Mouse (Mus musculus): Measurements from ENCODE around the gene Epha7.

The Epha7 gene

DNA sequence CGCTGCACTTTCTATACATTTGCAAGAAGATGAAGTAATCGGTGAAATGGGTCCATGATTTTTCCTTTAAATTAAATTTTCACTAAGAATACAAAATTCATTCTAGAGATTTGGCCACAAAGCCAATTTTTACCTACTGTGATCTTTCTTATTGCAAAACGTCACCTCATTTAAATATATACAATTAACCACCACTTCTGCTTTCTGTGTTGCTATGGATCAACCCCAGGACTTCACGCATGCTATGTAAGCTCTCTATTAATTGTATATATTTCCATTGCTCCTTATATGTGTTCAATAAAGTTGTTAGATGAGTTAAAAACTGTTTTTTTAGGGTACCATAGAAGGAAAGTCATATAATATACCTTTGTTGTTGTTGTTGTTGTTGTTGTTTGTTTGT is 86.4 kb downstream of the Epha7 start:
- DNase-seq (ENCODE audit: extremely low read depth, low read depth, low spot score): no peak

DNA sequence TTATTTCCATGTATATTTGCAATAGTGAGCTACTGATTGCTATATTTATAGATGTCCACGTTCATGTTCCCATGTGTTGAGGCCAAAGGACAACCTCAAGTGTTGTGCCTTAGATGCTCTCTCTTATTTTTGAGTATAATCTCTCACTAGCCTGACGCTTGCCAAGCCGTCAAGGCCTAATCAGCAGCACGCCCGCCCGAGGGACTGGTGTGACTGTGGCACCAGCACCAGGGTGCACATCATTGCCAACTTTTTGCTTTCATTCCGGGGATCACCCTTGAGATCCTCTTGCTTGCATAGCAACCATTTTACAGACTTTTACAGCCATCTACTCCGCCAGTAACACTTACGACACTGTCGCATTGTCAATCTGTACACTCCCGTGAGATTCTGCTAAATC is 86.9 kb downstream of the Epha7 start:
- no peak for DNase-seq (ENCODE audit: extremely low read depth, low read depth, low spot score)

- no peak for DNase-seq (ENCODE audit: extremely low read depth, low read depth, low spot score)
Observed at GRCm38 (mm10) chr4:28901496-28901895, 88.6 kb downstream of the Epha7 start.

DNA sequence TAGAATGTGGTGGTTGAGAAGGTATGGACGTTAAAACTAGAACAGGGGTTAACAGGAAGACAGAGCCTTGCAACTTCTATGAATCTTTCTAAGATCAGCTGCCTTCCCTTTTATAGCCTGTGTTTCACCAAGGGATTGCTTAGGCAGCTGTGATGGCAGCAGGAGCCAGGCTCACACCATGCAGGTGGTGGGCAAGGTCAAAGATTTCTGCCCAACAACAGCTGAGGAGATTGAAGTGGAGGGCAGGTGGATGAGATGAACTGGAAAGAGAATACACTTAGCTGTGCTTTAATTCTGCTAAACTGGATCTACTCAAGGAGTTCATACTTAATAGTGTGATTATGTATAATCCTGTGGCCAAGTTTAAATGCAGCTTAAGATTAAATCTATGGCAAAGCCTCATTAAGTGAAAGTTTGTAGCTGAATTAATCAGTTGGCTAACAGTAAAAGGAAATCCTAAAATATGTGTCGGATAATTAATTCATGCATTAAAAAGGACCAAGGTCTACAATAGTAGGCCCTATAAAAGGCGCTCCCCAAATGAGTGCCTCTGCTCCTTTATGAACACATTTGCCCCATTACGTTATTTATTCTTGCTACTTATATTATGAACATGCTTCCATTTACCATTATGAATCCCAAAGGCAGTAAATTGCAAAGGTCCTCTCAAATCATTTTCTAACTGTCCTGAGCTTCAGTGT is 89.2 kb downstream of the Epha7 start:
- no peak for DNase-seq (ENCODE audit: extremely low read depth, low read depth, low spot score)

DNA sequence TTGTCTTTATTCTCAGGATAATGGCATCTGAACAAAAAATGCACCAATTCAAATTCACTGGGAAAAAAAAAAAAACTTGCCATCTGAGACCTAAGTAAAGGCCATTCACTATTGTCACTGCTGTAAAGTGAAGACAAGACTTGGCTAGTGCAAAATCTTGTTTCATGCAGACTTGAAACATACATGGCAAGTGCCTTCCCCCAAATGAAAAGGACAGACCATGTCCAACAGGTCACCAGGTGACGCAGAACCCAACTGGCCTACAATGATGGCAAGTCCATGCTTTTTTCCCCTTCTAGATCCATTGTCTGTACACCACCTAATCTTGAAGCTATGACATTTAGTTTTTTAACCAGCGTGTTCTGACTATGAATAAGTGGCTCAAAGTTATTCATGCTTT is 94.1 kb downstream of the Epha7 start:
- no peak for DNase-seq (ENCODE audit: extremely low read depth, low read depth, low spot score)

- DNase-seq (ENCODE audit: extremely low read depth, low read depth, low spot score): no peak
Observed at GRCm38 (mm10) chr4:28910127-28910526, 97.2 kb downstream of the Epha7 start.

- no peak for DNase-seq (ENCODE audit: extremely low read depth, low read depth, low spot score)
Observed at GRCm38 (mm10) chr4:28912028-28912427, 99.1 kb downstream of the Epha7 start.

DNA sequence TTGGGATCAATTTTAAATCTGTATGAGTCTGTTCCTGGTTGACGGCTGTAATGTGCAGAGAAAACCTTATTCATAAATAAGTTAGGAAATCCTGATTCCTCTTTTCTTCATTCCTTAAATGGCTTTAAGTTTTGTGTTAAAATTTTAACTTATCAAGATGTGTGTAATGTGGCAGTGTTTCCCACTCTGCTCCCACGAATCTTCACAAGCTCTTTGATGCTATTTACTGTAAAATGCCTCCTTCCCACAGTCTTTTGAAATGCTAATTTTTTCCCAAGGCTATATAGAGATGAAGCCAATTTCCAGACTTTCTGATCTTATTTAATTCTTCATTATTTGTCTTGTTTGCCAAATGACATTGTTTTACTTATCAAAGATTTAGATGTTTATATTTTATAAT is 100.7 kb downstream of the Epha7 start:
- no peak for DNase-seq (ENCODE audit: extremely low read depth, low read depth, low spot score)

- no peak for DNase-seq (ENCODE audit: extremely low read depth, low read depth, low spot score)
Observed at GRCm38 (mm10) chr4:28920645-28921044, 107.7 kb downstream of the Epha7 start.

GRCm38 (mm10) chr4:28926072-28926471 is 113.1 kb downstream of the Epha7 start:
- no peak for DNase-seq (ENCODE audit: extremely low read depth, low read depth, low spot score)

GRCm38 (mm10) chr4:28933431-28933830 is 120.5 kb downstream of the Epha7 start:
- DNase-seq (ENCODE audit: extremely low read depth, low read depth, low spot score): no peak

DNA sequence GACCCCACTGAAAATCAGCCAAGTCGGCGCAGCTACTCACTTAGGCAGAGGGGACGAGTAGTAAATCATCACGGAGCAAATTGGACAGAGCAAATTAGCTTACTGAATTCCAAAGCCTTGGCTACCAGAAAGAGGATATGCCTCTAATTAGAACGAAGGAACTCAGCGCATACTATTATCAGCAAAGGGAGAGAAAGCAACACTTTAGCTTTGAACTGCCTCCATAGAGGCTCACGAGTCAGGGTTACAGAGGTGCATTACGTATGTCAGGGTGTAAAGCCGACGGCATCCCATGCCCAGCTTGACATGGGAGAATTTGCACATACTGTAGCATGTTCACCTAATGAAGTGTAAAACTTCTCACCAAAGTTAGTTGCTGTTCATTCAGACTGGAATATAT is 121.9 kb downstream of the Epha7 start:
- no peak for DNase-seq (ENCODE audit: extremely low read depth, low read depth, low spot score)

DNA sequence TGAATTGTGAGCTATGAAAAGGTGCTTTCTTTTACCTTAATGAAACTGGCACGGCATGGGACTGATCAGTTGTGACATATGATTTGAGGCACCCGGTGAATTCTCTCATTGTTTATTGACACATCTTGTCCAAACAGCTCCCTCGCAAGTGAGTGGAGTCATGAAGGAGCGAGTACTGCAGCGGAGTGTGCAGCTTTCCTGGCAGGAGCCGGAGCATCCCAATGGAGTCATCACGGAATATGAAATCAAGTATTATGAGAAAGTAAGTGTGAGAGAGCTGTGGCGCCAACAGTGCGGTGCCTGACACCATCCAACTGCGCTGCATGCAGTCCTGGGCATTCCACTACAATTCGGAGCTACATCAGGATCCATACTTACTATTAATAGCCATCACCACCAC is 122.6 kb downstream of the Epha7 start:
- DNase-seq (ENCODE audit: extremely low read depth, low read depth, low spot score): no peak

- DNase-seq (ENCODE audit: extremely low read depth, low read depth, low spot score): no peak
Observed at GRCm38 (mm10) chr4:28940710-28941109, 127.8 kb downstream of the Epha7 start.

- no peak for DNase-seq (ENCODE audit: extremely low read depth, low read depth, low spot score)
Observed at GRCm38 (mm10) chr4:28944237-28944636, 131.3 kb downstream of the Epha7 start.

- no peak for DNase-seq (ENCODE audit: extremely low read depth, low read depth, low spot score)
Observed at GRCm38 (mm10) chr4:28960889-28961560, 148.1 kb downstream of the Epha7 start.

DNA sequence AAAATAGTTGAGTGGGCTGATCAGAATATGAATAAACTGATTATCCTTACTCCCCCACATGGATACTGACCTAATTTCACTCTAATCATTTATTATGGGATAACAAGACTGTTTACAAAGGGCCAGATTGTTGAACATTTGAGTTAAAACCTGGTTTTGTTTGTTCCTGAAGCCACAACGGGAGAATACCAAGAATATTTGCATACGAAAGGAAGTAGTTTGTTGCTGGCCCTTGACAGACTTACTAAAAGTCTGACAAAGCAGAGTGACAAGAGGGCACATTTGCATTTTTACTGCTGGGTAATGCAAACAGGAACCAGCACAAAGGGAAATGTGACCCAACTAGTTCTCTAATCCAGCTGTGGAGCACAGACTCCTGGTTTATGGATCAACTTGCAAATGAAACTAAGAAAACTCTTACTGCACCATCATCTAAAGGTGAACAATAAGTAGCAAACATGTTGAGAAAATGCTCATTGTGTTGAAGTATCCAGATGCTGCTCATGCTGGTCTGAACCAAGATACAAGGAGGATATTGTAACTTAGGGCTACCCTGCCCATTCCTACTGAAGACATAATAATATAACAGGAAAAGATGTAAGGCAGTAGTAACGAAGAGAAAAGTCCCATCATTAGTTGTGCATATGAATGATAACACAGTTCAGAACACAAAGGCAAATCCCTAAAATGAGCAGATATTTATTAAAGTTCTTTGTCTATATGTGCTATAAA is 154.8 kb downstream of the Epha7 start:
- DNase-seq (ENCODE audit: extremely low read depth, low read depth, low spot score): no peak

GRCm38 (mm10) chr4:28998462-28999286 is 185.7 kb downstream of the Epha7 start:
- DNase-seq (ENCODE audit: extremely low read depth, low read depth, low spot score): no peak

GRCm38 (mm10) chr4:28999287-28999595 is 186.3 kb downstream of the Epha7 start:
- DNase-seq (ENCODE audit: extremely low read depth, low read depth, low spot score): no peak

DNA sequence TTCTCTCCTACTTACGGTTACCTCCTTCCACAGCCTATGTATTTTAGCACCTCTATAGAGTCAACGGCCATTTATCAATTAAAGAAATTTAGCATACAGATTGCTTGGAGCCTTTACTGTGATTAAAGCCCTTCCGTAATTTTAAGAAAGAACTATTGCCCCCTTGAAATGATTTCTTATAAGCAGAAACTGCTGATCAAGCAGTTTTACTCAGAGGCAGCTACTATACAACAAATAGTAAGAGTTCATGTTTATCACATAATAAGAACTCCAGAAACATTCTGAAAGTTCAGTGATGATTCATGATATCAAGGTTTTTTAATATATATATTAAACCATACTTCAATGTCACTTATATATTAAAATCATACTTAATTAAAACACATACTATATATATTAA is 197.4 kb downstream of the Epha7 start:
- DNase-seq (ENCODE audit: extremely low read depth, low read depth, low spot score): no peak

All from fat pad, adult 2 months (tissue).